Mouse (Mus musculus) gastrocnemius, postnatal 36 days (tissue): ENCODE data around the gene Rhbg. TPM values are rescaled to one million over a fixed set of nuclear protein-coding genes. Genes with fewer than 3 reads are reported as not detected.
A peak's percentile ranks its signal among the peaks of the same experiment; 100 is the strongest.
"Not testable (repeated sequence)": the region's sequence is repeated elsewhere in the genome, so short reads cannot be mapped to it uniquely, and the experiment has no call there.

ENCODE experiments used
- DNase-seq, 2 experiments: peaks; one replicate each; pipeline ENCODE4 v3.0.0; 2022
- intact Hi-C: fragments of 180-260 bp; cut with DNase I; formaldehyde crosslinking; loops from one replicate; pipeline ENCODE4 v1.15.1; 2025
- total RNA-seq, 2 experiments: library from RNA; stranded (reverse); gene quantifications; 2 replicates each; pipeline ENCODE4 v1.2.3; 2021

Gene Rhbg
- total RNA-seq, 2 experiments from 2014 or later: not detected

GRCm38 (mm10) chr3:88268991-88269390 lies 14.5 kb upstream of the Rhbg start:
- intact Hi-C loops: no loop called here
- no peak for DNase-seq

- intact Hi-C loops, DNase-seq: not testable (repeated sequence)
These were observed 13.5 kb upstream of the Rhbg start for GRCm38 (mm10) chr3:88268014-88268413.

- intact Hi-C loops: no loop called here
- DNase-seq: no peak
These were observed 7.8 kb upstream of the Rhbg start for GRCm38 (mm10) chr3:88262346-88262745.

GRCm38 (mm10) chr3:88256382-88256781 lies 1.9 kb upstream of the Rhbg start:
- DNase-seq: no peak
- intact Hi-C loops: no loop called here

- DNase-seq: no peak
- intact Hi-C loops: no loop called here
These were observed 1.4 kb upstream of the Rhbg start for GRCm38 (mm10) chr3:88255950-88256349.

- DNase-seq: no peak
- intact Hi-C loops: no loop called here
These were observed 1.8 kb downstream of the Rhbg start for GRCm38 (mm10) chr3:88252739-88253138.

- DNase-seq: no peak
- intact Hi-C loops: no loop called here
These were observed 6.1 kb downstream of the Rhbg start for GRCm38 (mm10) chr3:88248406-88248805.

- DNase-seq: no peak
- intact Hi-C loops: no loop called here
These were observed 6.8 kb downstream of the Rhbg start for GRCm38 (mm10) chr3:88247666-88248065.

GRCm38 (mm10) chr3:88245811-88246210 lies 8.7 kb downstream of the Rhbg start:
- intact Hi-C loops: no loop called here
- peak; percentile 47 to 55 for DNase-seq

GRCm38 (mm10) chr3:88244071-88244470 lies 10.4 kb downstream of the Rhbg start:
- DNase-seq: no peak
- intact Hi-C loops: loop anchor here (5.0 kb wide), 1 partner anchor 222 kb away; no protein-coding TSS in a partner anchor

GRCm38 (mm10) chr3:88242531-88242930 lies 12.0 kb downstream of the Rhbg start:
- intact Hi-C loops: loop anchor here (2.0 to 5.0 kb wide), 2 partner anchors 156 to 220 kb away; no protein-coding TSS in a partner anchor
- DNase-seq: peak; percentile 53 to 55

GRCm38 (mm10) chr3:88241045-88241786 lies 13.3 kb downstream of the Rhbg start:
- DNase-seq: no peak
- intact Hi-C loops: loop anchor here (1.0 to 5.0 kb wide), 2 partner anchors 49 to 219 kb away; no protein-coding TSS in a partner anchor

- intact Hi-C loops: no loop called here
- no peak for DNase-seq
These were observed 15.1 kb downstream of the Rhbg start for GRCm38 (mm10) chr3:88239446-88239845.

GRCm38 (mm10) chr3:88238866-88239391 lies 15.6 kb downstream of the Rhbg start:
- DNase-seq: no peak
- intact Hi-C loops: no loop called here

GRCm38 (mm10) chr3:88237556-88238194 lies 16.8 kb downstream of the Rhbg start:
- intact Hi-C loops: no loop called here

GRCm38 (mm10) chr3:88237161-88237555 lies 17.4 kb downstream of the Rhbg start:
- intact Hi-C loops: no loop called here
- no peak for DNase-seq

More at GRCm38 (mm10) chr3:88237556-88238194, 16.8 kb downstream of the Rhbg start:
- DNase-seq: no peak

- DNase-seq: no peak
- intact Hi-C loops: no loop called here
These were observed 18.9 kb downstream of the Rhbg start for GRCm38 (mm10) chr3:88235616-88236015.

- no peak for DNase-seq
- intact Hi-C loops: no loop called here
These were observed 19.3 kb downstream of the Rhbg start for GRCm38 (mm10) chr3:88235216-88235615.

- no peak for DNase-seq
- intact Hi-C loops: no loop called here
These were observed 20.5 kb downstream of the Rhbg start for GRCm38 (mm10) chr3:88234041-88234440.

- intact Hi-C loops: no loop called here
- no peak for DNase-seq
These were observed 21.5 kb downstream of the Rhbg start for GRCm38 (mm10) chr3:88232851-88233649.

- DNase-seq: no peak
- intact Hi-C loops: no loop called here
These were observed 22.2 kb downstream of the Rhbg start for GRCm38 (mm10) chr3:88232301-88232702.
